Mouse (Mus musculus): ENCODE data around the gene Gm10271. TPM values are rescaled to one million over a fixed set of nuclear protein-coding genes. Genes with fewer than 3 reads are reported as not detected.

Gene Gm10271
- polyA plus RNA-seq (2015; fragmentation: Nextera tagmentation; extraction: Ambion mirVana), result not detected in 2 replicates

DNA sequence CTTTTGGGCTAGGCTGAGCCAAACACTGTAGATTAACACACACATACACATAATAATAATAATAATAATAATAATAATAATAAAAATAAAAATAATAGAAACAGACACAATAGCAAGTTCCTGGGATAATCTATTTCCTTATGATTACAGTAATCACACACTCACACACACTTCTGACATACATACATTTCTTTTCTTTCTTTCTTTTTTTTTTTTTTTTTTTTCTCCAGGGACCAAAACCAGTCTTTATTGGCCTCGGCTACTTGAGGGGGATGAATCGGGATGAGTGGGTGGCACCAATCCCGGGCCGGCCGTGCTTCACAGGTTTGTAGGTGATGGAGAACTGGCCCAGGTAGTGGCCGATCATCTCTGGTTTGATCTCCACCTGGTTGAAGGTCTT lies at the start of gene Gm10271:
Gm10271 (minus strand) TSS at position 101 of the 400 bp plus-strand sequence.
- Histone ChIP-seq H3K27me3 (replicated peaks) (no peaks in the 10 kb centered on the region), H3K4me1 (no peaks in the 10 kb centered on the region), H3K9ac (no peak within 1 kb of the TSS), H3K4me3 (replicated peaks) (no peak within 1 kb of the TSS), H3K36me3 (no peaks in the 10 kb centered on the region), H3K9me3 (no peaks in the 10 kb centered on the region), H3K4me2 (no peak within 1 kb of the TSS), H3K27ac (no peak within 1 kb of the TSS)
- 98% methylated on average over 6 of the region's 6 CpGs for WGBS
- no peak for ATAC-seq (ENCODE audit: insufficient read depth, low FRiP score, low read depth)

DNA sequence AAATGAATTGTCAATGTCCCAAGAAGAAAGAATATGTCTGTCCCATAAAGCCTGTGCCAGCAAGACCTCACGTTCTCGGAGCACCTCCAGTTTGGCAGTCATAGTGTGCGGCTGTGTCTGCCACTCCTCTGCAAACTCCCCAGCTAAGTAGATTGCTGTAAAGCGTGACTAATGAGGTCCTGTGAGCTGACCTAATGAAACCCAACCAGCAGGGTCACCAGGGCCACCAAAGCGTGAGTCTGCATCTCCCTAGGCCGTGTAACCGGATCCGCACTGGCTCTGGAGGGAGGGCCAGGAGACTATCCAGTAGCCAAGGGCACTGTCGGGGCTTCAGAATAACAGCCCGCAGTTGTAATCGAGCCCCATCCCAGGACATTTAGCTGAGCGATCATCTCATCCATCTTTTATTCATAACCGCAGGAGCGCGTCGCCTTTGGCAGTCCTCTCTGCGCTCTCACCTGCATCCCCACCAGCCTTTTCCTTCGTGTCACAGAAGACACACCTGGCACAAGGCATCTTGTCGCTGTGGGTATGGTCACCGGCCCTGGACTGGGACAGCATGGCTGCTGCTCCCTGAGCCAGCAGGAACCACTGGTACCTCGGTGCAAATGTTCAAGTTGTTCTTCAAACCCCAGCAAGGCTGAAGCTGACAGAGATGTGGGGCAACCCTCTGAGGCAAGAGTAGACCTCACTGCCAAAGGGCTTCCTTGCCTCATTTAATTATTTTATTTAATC lies 48.8 kb upstream of the Gm10271 start:
- H3K4me2 ChIP-seq, result no peak overlapping the region
- H3K4me3 ChIP-seq (replicated peaks), result no peak overlapping the region
- 26% methylated on average over 21 of the region's 21 CpGs for WGBS
- H3K9me3 ChIP-seq, result no peaks in the 10 kb centered on the region
- H3K9ac ChIP-seq, result no peak overlapping the region
- 0 out of 2 replicates have a peak, but pooled peaks cover 6% of the 10 kb centered on the region for H3K4me1 ChIP-seq
- peak; percentile 50; the same call in 1 of the 2 replicates for ATAC-seq (ENCODE audit: insufficient read depth, low FRiP score, low read depth)
- H3K27ac ChIP-seq, result no peak overlapping the region
- H3K27me3 ChIP-seq (replicated peaks), result peaks cover 13% of the 10 kb centered on the region; the same call in 1 of the 2 replicates
- no peaks in the 10 kb centered on the region for H3K36me3 ChIP-seq

DNA sequence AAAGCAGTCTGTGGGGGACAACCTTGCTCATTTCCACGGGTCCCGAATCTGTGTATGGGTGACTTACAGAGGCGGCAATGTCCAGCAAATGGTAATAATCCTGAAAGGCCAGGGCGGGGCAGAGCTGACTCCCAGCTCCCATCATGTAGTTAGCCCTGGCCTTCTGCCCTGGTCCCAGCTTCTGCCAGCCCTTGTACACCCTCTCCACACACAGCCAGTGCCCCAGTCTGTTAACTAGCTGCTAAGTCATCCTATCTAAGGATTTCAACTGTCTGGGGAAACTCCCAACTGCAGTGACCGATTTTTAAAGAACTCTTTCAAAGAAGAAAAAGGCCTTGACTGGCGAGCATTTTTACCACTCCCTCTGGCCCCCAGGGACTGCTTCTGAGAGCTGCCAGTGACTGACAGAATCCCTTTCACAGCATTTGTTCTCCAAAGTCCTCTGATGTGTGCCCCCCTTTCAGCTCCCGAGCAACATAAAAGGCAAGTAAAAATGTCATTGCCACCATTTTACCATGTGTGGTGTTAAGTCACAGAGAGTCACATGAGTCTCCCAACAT lies 46.0 kb upstream of the Gm10271 start:
- no peak overlapping the region for H3K27ac ChIP-seq
- H3K4me3 ChIP-seq (replicated peaks), result no peak overlapping the region
- no peak overlapping the region for H3K9ac ChIP-seq
- WGBS, result 76% methylated on average over 7 of the region's 7 CpGs
- 0 out of 2 replicates have a peak, but pooled peaks cover 5% of the 10 kb centered on the region for H3K27me3 ChIP-seq (replicated peaks)
- no peaks in the 10 kb centered on the region for H3K9me3 ChIP-seq
- H3K4me1 ChIP-seq, result no peaks in the 10 kb centered on the region
- ATAC-seq (ENCODE audit: insufficient read depth, low FRiP score, low read depth), result no peak
- no peak overlapping the region for H3K4me2 ChIP-seq
- no peaks in the 10 kb centered on the region for H3K36me3 ChIP-seq

DNA sequence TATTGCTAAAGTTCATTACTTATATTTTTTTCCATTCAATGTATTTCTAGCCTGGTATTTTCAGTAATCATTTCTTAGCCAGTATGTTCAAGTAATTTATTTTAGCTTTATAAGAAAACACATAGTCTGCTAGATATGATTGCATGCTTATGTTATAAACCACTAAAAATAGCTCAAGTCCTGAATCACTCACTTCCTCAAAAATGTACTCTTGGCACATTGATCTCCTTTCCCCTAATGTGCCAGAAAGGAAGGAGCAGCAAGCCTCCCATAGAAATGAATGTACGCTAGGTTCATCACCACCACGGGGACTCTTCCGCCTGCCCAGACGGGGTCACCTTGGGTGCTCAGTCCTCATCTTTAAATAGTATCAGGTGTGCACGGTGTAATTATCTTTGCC lies 42.2 kb upstream of the Gm10271 start:
- Histone ChIP-seq H3K36me3 (no peaks in the 10 kb centered on the region), H3K4me1 (no peaks in the 10 kb centered on the region), H3K4me3 (replicated peaks) (no peak overlapping the region), H3K9ac (no peak overlapping the region), H3K4me2 (no peak overlapping the region), H3K27me3 (replicated peaks) (no peaks in the 10 kb centered on the region), H3K27ac (no peak overlapping the region), H3K9me3 (no peaks in the 10 kb centered on the region)
- WGBS, result 79% methylated on average over 5 of the region's 5 CpGs
- no peak for ATAC-seq (ENCODE audit: insufficient read depth, low FRiP score, low read depth)

DNA sequence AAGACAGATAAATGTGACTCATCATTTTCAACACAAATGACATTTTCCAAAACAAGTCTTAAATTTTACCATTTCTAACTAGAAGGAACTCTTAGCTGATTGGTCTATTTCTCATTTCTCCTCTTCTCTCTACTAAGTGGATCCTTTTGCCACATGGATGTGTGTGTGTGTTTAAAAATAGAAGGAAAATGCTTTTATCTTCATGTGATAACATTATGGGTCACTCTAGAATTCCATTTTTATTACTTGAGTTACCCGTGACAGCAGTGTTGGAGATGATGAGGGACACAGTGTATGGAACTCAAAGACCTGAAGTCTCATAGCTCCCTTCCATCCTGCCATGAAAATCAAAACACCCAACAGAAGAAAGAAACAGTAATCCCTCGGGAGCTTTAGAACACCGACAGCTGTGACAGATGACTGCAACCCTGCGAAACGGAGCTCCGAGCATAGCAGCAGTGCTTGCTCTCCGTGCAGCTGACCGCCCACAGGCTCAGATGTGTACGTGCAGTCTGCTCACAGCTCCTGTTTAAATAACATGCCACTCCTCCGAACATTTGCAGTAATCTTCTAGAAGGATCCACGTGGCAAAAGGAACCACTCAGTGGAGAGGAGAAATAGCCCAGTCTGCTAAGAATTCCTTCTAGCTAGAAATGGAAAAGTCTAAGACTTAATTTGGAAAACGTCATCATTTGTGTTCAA lies 41.4 kb upstream of the Gm10271 start:
- H3K9ac ChIP-seq, result no peak overlapping the region
- no peaks in the 10 kb centered on the region for H3K9me3 ChIP-seq
- H3K4me1 ChIP-seq, result no peaks in the 10 kb centered on the region
- peak; percentile 92 for ATAC-seq (ENCODE audit: insufficient read depth, low FRiP score, low read depth)
- H3K27me3 ChIP-seq (replicated peaks), result no peaks in the 10 kb centered on the region
- H3K36me3 ChIP-seq, result no peaks in the 10 kb centered on the region
- WGBS, result 7% methylated on average over 12 of the region's 12 CpGs
- no peak overlapping the region for H3K4me3 ChIP-seq (replicated peaks)
- H3K4me2 ChIP-seq, result peak overlapping the region; percentile 36; the same call in 1 of the 2 replicates
- H3K27ac ChIP-seq, result peak overlapping the region; percentile 16; the same call in 1 of the 2 replicates

DNA sequence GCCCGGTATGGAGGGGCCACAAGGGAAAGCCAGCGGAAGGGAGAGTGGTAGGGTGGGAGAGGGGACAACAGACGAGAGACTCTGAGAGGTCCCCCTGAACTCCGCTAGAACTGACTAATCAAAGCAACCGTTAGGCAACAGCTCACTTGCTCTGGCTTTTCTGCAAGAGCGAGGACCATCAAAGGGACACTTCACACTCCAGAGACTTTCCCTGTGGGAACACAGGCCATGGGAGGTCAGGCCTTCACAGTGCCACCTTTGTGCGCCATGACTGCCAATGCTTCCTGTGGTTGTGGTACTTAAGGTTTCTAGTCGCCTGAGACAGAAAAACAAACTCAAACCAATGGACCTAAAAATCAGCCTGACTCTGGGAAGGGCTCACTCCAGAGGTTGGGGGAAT lies 38.6 kb upstream of the Gm10271 start:
- ATAC-seq (ENCODE audit: insufficient read depth, low FRiP score, low read depth), result no peak
- no peak overlapping the region for H3K27ac ChIP-seq
- 71% methylated on average over 8 of the region's 8 CpGs for WGBS
- H3K4me3 ChIP-seq (replicated peaks), result no peak overlapping the region
- H3K4me1 ChIP-seq, result no peaks in the 10 kb centered on the region
- H3K9ac ChIP-seq, result no peak overlapping the region
- H3K4me2 ChIP-seq, result no peak overlapping the region
- H3K9me3 ChIP-seq, result no peaks in the 10 kb centered on the region
- H3K36me3 ChIP-seq, result no peaks in the 10 kb centered on the region
- H3K27me3 ChIP-seq (replicated peaks), result no peaks in the 10 kb centered on the region

DNA sequence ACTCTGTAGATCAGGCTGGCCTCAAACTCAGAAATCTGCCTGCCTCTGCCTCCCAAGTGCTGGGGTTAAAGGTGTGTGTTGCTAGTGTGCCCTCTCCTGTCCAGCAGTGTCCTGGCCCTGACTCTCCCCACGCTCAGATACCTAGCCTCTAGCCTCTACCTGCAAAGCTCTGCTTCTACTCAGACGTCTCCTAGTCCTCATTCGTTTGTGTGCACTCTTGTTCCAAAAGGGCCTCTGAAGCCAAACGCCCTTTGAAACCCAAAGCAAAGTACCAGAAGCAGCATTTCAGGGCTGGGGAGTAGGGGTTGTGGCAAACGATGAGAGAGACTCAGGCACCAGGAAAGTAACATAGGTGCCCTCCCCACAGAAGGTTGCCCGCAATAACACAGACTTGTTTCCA lies 37.3 kb upstream of the Gm10271 start:
- 88% methylated on average over 6 of the region's 6 CpGs for WGBS
- no peak overlapping the region for H3K9ac ChIP-seq
- H3K27me3 ChIP-seq (replicated peaks), result no peaks in the 10 kb centered on the region
- no peak for ATAC-seq (ENCODE audit: insufficient read depth, low FRiP score, low read depth)
- no peaks in the 10 kb centered on the region for H3K4me1 ChIP-seq
- no peak overlapping the region for H3K4me2 ChIP-seq
- H3K9me3 ChIP-seq, result no peaks in the 10 kb centered on the region
- no peak overlapping the region for H3K4me3 ChIP-seq (replicated peaks)
- no peak overlapping the region for H3K27ac ChIP-seq
- no peaks in the 10 kb centered on the region for H3K36me3 ChIP-seq

DNA sequence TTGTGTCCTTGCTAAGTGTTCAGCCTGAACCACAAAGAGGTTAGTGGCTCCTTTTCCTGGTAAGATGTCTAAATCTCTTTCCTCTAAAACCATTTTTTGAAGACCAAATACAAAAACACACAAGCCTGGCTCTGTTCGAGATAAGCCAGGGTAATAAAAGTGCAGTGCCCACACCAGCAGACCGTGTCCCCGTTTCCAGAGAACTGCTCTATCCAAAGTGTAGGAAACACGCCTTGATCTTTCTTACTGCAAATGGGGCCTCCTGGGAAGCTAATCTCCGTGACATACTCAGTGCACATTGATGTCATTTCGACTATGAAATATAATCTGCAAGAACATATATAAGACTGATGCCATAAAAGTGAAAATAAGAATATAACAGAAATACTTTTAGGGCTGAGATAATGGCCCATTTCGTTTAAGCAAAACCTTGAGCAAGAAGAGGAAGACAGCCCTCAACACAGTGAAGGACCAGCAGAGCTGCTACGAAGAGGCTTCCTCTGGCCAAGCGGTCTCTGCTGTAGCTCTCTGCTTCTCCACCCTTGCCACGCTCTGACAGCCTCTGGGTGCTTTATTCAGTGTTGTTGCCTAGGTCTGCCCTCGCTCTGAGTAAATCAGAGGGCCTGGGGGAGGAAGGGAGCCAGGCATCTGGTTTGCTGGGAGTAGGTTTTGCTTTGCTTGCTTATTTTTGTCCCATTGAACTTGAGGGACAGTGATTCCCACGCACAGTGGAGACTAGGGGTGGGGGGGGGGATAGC lies 33.5 kb upstream of the Gm10271 start:
- Histone ChIP-seq H3K9ac (no peak overlapping the region), H3K4me1 (no peaks in the 10 kb centered on the region), H3K4me2 (no peak overlapping the region), H3K27me3 (replicated peaks) (no peaks in the 10 kb centered on the region), H3K9me3 (no peaks in the 10 kb centered on the region), H3K36me3 (no peaks in the 10 kb centered on the region), H3K27ac (no peak overlapping the region), H3K4me3 (replicated peaks) (no peak overlapping the region)
- 61% methylated on average over 12 of the region's 12 CpGs for WGBS
- ATAC-seq (ENCODE audit: insufficient read depth, low FRiP score, low read depth), result no peak

DNA sequence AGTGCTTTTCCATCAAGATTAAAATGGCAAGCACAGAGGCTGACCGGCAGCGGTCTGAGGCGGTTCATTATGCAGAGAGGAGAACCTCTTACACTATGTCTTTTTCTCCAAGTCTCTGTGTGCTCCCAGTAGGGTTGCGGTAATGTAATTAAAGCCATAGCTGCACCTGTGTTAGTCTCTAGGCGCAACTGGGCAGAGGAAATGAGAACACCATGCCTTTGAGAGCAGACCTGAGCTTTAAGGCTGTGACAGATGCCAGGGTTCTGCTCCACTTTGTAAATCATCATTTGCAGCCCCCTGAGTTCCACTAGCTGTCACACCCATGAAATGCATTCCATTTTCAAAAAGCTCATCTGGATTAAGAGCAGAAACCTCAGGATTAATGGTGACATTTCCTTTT lies 32.3 kb upstream of the Gm10271 start:
- 77% methylated on average over 5 of the region's 5 CpGs for WGBS
- Histone ChIP-seq H3K4me2 (no peak overlapping the region), H3K9me3 (no peaks in the 10 kb centered on the region), H3K36me3 (no peaks in the 10 kb centered on the region), H3K4me3 (replicated peaks) (no peak overlapping the region), H3K27ac (no peak overlapping the region), H3K4me1 (no peaks in the 10 kb centered on the region), H3K27me3 (replicated peaks) (no peaks in the 10 kb centered on the region), H3K9ac (no peak overlapping the region)
- no peak for ATAC-seq (ENCODE audit: insufficient read depth, low FRiP score, low read depth)

DNA sequence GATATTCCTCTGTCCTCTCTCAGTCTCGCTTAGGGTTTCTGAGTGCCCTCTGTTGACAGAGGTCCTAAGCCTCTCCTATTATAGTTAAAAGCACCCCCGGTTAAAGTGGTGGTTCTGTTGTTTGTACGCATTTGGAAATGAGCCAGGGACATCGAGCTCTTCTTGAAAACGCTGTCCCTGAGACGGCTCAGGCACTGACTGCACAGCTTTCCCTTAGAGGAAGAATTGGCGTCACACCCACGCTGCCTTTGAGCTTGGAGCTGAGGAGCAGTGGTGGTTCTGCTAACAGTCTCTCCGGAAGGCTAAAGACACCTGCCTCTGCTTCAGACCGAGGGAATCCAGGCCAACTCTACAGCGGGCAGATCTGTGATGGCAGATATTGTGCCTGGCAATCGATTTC lies 28.6 kb upstream of the Gm10271 start:
- no peak for ATAC-seq (ENCODE audit: insufficient read depth, low FRiP score, low read depth)

DNA sequence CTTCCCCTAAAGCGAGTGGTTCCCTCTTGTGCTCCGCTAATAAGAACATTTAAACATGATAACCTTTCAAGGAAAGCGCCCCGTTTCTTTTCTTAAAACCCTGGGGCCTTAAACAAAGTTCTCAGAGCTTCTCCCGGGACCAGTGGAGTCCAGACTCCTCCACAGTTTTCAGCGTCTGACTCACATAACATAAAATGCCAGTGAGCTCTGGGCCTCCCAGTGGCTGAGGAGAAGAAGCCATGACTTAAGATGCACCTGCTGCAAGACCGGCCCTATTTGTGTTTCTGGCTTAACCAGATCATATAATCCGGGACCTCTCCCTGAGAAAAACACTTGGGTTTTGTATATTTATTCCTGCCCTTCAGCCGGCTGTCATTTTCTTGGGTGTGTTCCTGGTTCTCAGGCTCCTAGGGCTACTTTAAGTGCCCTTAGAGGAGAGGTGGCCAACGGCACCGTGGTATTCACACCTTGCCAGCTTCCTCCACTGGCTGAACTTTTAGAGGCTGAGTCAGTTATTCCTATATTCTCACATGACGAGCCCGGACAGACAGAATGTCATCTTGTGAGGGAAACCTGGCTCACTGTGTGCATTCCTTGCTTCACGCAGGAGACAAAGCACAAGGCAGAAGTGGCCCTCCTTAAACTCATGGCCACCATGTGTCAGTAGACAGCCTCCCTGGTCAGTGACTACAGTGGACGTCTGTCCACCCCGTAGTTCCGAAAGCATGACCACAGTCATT lies 26.5 kb upstream of the Gm10271 start:
- H3K4me2 ChIP-seq, result no peak overlapping the region
- H3K4me1 ChIP-seq, result 0 out of 2 replicates have a peak, but pooled peaks cover 5% of the 10 kb centered on the region
- no peaks in the 10 kb centered on the region for H3K36me3 ChIP-seq
- H3K4me3 ChIP-seq (replicated peaks), result no peak overlapping the region
- ATAC-seq (ENCODE audit: insufficient read depth, low FRiP score, low read depth), result no peak
- 71% methylated on average over 17 of the region's 17 CpGs for WGBS
- no peaks in the 10 kb centered on the region for H3K27me3 ChIP-seq (replicated peaks)
- H3K27ac ChIP-seq, result no peak overlapping the region
- no peak overlapping the region for H3K9ac ChIP-seq
- no peaks in the 10 kb centered on the region for H3K9me3 ChIP-seq

More for the DNA sequence above, 28.6 kb upstream of the Gm10271 start:
- Histone ChIP-seq H3K27me3 (replicated peaks) (no peaks in the 10 kb centered on the region), H3K27ac (no peak overlapping the region), H3K4me2 (no peak overlapping the region), H3K9ac (no peak overlapping the region), H3K4me3 (replicated peaks) (no peak overlapping the region), H3K4me1 (0 out of 2 replicates have a peak, but pooled peaks cover 4% of the 10 kb centered on the region), H3K9me3 (no peaks in the 10 kb centered on the region), H3K36me3 (no peaks in the 10 kb centered on the region)
- 51% methylated on average over 12 of the region's 12 CpGs for WGBS
